ENCODE assay signal across 24 mouse cellular contexts in genomic region chr1:163835062-163835461, GRCm38 (mm10). TPM values are rescaled to one million over a fixed set of nuclear protein-coding genes. Genes with fewer than 3 reads are reported as not detected.
DNase-seq lines count a peak whose midpoint lies in the region; ATAC-seq and TF ChIP-seq lines count a peak whose summit lies in the region.
"Had no signal": no experiment of that assay in that cellular context is flagged by ENCODE, and none has a peak within 500 bp of the region (broad histone marks: within the 10 kb centered on the region; RNA-seq: fewer than 3 reads in every experiment).

No protein-coding gene starts in this region.

- no peak overlapping the region for H3K9ac ChIP-seq in liver, embryonic 14.5 days (replicated peaks)
- H3K9ac ChIP-seq: embryonic facial prominence, embryonic 15.5 days; forebrain, embryonic 12.5 days; heart, embryonic 13.5 days; hindbrain, embryonic 13.5 days had no signal

- no peak for TF ChIP-seq EP300 in liver, embryonic 14.5 days (IDR thresholded peaks at IDR 0.05; ENCODE audit: low read depth)

- H3K36me3 ChIP-seq in G1E (replicated peaks): peaks cover 9% of the 10 kb centered on the region
- H3K36me3 ChIP-seq in liver, embryonic 14.5 days (replicated peaks; ENCODE audit: control insufficient read depth, insufficient read depth, low read depth): no peaks in the 10 kb centered on the region
- peaks cover 5% of the 10 kb centered on the region; the same call in 1 of the 2 replicates for H3K36me3 ChIP-seq in forebrain, embryonic 10.5 days (replicated peaks)
- H3K36me3 ChIP-seq: embryonic facial prominence, embryonic 15.5 days; forebrain, embryonic 12.5 days; heart, embryonic 13.5 days had no signal

- H3K4me1 ChIP-seq in G1E (ENCODE audit: insufficient read depth, low read depth, low read length): peaks cover 35% of the 10 kb centered on the region
- H3K4me1 ChIP-seq in liver, embryonic 14.5 days (replicated peaks; ENCODE audit: control insufficient read depth in 2 of 2, insufficient read depth in 2 of 2, low read length in 1 of 2): peaks cover 0 to 5% of the 10 kb centered on the region in 2 experiments; a peak in 1 of 4 replicates
- H3K4me1 ChIP-seq in forebrain, embryonic 10.5 days: no peaks in the 10 kb centered on the region
- H3K4me1 ChIP-seq: embryonic facial prominence, embryonic 15.5 days; forebrain, embryonic 12.5 days; heart, embryonic 13.5 days; hindbrain, embryonic 13.5 days had no signal

- H3K4me3 ChIP-seq in G1E (ENCODE audit: low read depth, low read length): peak overlapping the region; percentile 24; the same call in 1 of the 2 replicates
- no peak overlapping the region for H3K4me3 ChIP-seq in liver, embryonic 14.5 days (ENCODE audit: insufficient read depth in 1 of 2, low read depth in 2 of 2, low read length in 2 of 2)
- no peak overlapping the region for H3K4me3 ChIP-seq in forebrain, embryonic 10.5 days
- H3K4me3 ChIP-seq: embryonic facial prominence, embryonic 15.5 days; erythroblast, embryonic 14.5 days; forebrain, embryonic 12.5 days; heart, embryonic 13.5 days; hindbrain, embryonic 13.5 days had no signal

- peak; percentile 93 for ATAC-seq in G1E (ENCODE audit: extremely low read depth, insufficient number of reproducible peaks, low FRiP score, poor library complexity, severe bottlenecking)
- ATAC-seq in common myeloid progenitor, adult 5-6 weeks (replicated peaks; ENCODE audit: low read depth, poor library complexity, severe bottlenecking): peak; percentile 88
- ATAC-seq in liver, embryonic 14.5 days (ENCODE audit: insufficient read depth): peak; percentile 62; the same call in 1 of the 2 replicates
- no peak for ATAC-seq in granulocyte monocyte progenitor cell, adult 5-6 weeks (replicated peaks; ENCODE audit: poor library complexity, severe bottlenecking)
- ATAC-seq: CD4-positive, CD25-positive, alpha-beta regulatory T cell, adult 4 months; forebrain, embryonic 16.5 days; hindbrain, postnatal 0 days had no signal

- TF ChIP-seq CTCF in G1E (IDR thresholded peaks at IDR 0.05; ENCODE audit: low read depth, low read length): no peak
- TF ChIP-seq CTCF in liver, embryonic 14.5 days (IDR thresholded peaks at IDR 0.05; ENCODE audit: low read depth): no peak

- H3K27ac ChIP-seq in liver, embryonic 14.5 days: no peak overlapping the region
- no peak overlapping the region for H3K27ac ChIP-seq in forebrain, embryonic 10.5 days
- H3K27ac ChIP-seq: embryonic facial prominence, embryonic 15.5 days; forebrain, embryonic 12.5 days; heart, embryonic 13.5 days; hindbrain, embryonic 13.5 days; hindbrain, postnatal 0 days had no signal

- DNase-seq in 416B (ENCODE audit: low read depth) (peak; percentile 96), G1E (ENCODE audit: low spot score) (peak; percentile 13)
- peak in 1 of 3 experiments; percentile 4 for DNase-seq in liver, embryonic 14.5 days (ENCODE audit: low read depth in 3 of 3, low spot score in 3 of 3)
- DNase-seq in retina, postnatal 1 day: no peak
- DNase-seq in lung, postnatal 14 days: no peak
- DNase-seq in forebrain, embryonic 10.5 days (ENCODE audit: extremely low spot score, low spot score): no peak
- DNase-seq: adrenal gland, adult 2 months; adrenal gland, postnatal 25 days; B cell, adult 2 months; cerebellum, adult 2 months; cerebellum, postnatal 10 days; embryo, embryonic 11 days; gastrocnemius, postnatal 14 days; heart, postnatal 36 days had no signal

- H3K9me3 ChIP-seq in G1E (replicated peaks): no peaks in the 10 kb centered on the region
- no peaks in the 10 kb centered on the region for H3K9me3 ChIP-seq in liver, embryonic 14.5 days (ENCODE audit: control insufficient read depth, low read length)
- no peaks in the 10 kb centered on the region for H3K9me3 ChIP-seq in forebrain, embryonic 10.5 days
- H3K9me3 ChIP-seq: embryonic facial prominence, embryonic 15.5 days; forebrain, embryonic 12.5 days; heart, embryonic 13.5 days; hindbrain, embryonic 13.5 days had no signal

- no peak overlapping the region for H3K4me2 ChIP-seq in liver, embryonic 14.5 days (ENCODE audit: low read depth)
- H3K4me2 ChIP-seq: embryonic facial prominence, embryonic 15.5 days; forebrain, embryonic 12.5 days; heart, embryonic 13.5 days; hindbrain, embryonic 13.5 days had no signal

- no peaks in the 10 kb centered on the region for H3K27me3 ChIP-seq in G1E (ENCODE audit: insufficient read depth, low read length)
- no peaks in the 10 kb centered on the region for H3K27me3 ChIP-seq in liver, embryonic 14.5 days (ENCODE audit: control insufficient read depth, insufficient read depth, low read length)
- no peaks in the 10 kb centered on the region for H3K27me3 ChIP-seq in forebrain, embryonic 10.5 days (ENCODE audit: poor library complexity, severe bottlenecking)
- H3K27me3 ChIP-seq: embryonic facial prominence, embryonic 15.5 days; forebrain, embryonic 12.5 days; heart, embryonic 13.5 days; hindbrain, embryonic 13.5 days had no signal

- 10% methylated on average over 2 of the region's 2 CpGs for WGBS in liver, embryonic 14.5 days (ENCODE audit: insufficient replicate concordance)
- 88% methylated on average over 2 of the region's 2 CpGs for WGBS in forebrain, embryonic 10.5 days

RNA-seq across cellular contexts. Expression of gene Kifap3, which starts 55.7 kb away (rescaled TPM):
- total RNA-seq in G1E (2014; fragmentation: Nextera tagmentation) (14.0 and 20.3 TPM in 2 replicates), G1E (2017) (22.8 and 25.5 TPM in 2 replicates)
- polyA plus RNA-seq in G1E (2012): 4.0 and 5.4 TPM in 2 replicates
- total RNA-seq in common myeloid progenitor, adult 5-6 weeks (2017): 11.9 and 12.6 TPM in 2 replicates
- polyA plus RNA-seq in liver, embryonic 14.5 days (2012; rRNA removed): 0.75 and 1.3 TPM in 2 replicates
- polyA plus RNA-seq in liver, embryonic 14.5 days (2014; fragmentation: Nextera tagmentation; extraction: Ambion mirVana): 2.3 and 2.5 TPM in 2 replicates
- 27.4 and 29.1 TPM in 2 replicates for polyA plus RNA-seq in forebrain, embryonic 10.5 days (2016; fragmentation: Nextera tagmentation; extraction: Ambion mirVana)
- 7.5 and 10.3 TPM in 2 replicates for total RNA-seq in granulocyte monocyte progenitor cell, adult 5-6 weeks (2014; fragmentation: Nextera tagmentation)
- total RNA-seq in granulocyte monocyte progenitor cell, adult 5-6 weeks (2017): 11.1 and 13.8 TPM in 2 replicates

Comparison
In these comparisons a context has a peak if more than half of its experiments do, and no peak if none do; other contexts are left out.
1. DNase-seq: peak in 416B (single experiment) and G1E (single experiment); none in retina, postnatal 1 day (single experiment), lung, postnatal 14 days (single experiment) and forebrain, embryonic 10.5 days (single experiment).